In genomic region chr1:55109066-55109766, GRCm38 (mm10) we compare ENCODE assay signal across 25 mouse cellular contexts.
"Had no signal": no experiment of that assay in that cellular context is flagged by ENCODE, and none has a peak within 500 bp of the region (broad histone marks: within the 10 kb centered on the region; RNA-seq: fewer than 3 reads in every experiment).

No protein-coding gene starts in this region.

- H3K27me3 ChIP-seq: heart, embryonic 13.5 days; heart, embryonic 15.5 days; hindbrain, embryonic 13.5 days; hindbrain, embryonic 15.5 days; limb, embryonic 12.5 days; liver, embryonic 13.5 days; liver, embryonic 15.5 days had no signal

- H3K4me1 ChIP-seq: heart, embryonic 13.5 days; heart, embryonic 15.5 days; hindbrain, embryonic 13.5 days; hindbrain, embryonic 15.5 days; limb, embryonic 12.5 days had no signal

- H3K36me3 ChIP-seq: heart, embryonic 13.5 days; heart, embryonic 15.5 days; hindbrain, embryonic 13.5 days; hindbrain, embryonic 15.5 days; limb, embryonic 12.5 days; liver, embryonic 13.5 days; liver, embryonic 15.5 days had no signal

- H3K9ac ChIP-seq: heart, embryonic 13.5 days; heart, embryonic 15.5 days; hindbrain, embryonic 13.5 days; hindbrain, embryonic 15.5 days; limb, embryonic 12.5 days; liver, embryonic 13.5 days; liver, embryonic 15.5 days; liver, postnatal 0 days had no signal

- H3K4me3 ChIP-seq: heart, embryonic 13.5 days; heart, embryonic 15.5 days; hindbrain, embryonic 13.5 days; hindbrain, embryonic 15.5 days; layer of hippocampus, adult 2 months; left cerebral cortex, adult 2 months; limb, embryonic 12.5 days; liver, embryonic 13.5 days; liver, embryonic 15.5 days had no signal

- H3K4me2 ChIP-seq: heart, embryonic 11.5 days; heart, embryonic 13.5 days; heart, embryonic 15.5 days; hindbrain, embryonic 13.5 days; hindbrain, embryonic 15.5 days; limb, embryonic 12.5 days; liver, embryonic 11.5 days; liver, embryonic 13.5 days; liver, embryonic 15.5 days had no signal

- H3K27ac ChIP-seq: heart, embryonic 13.5 days; heart, embryonic 15.5 days; hindbrain, embryonic 13.5 days; hindbrain, embryonic 15.5 days; hindbrain, postnatal 0 days; layer of hippocampus, adult 2 months; left cerebral cortex, adult 2 months; limb, embryonic 12.5 days; liver, embryonic 13.5 days; liver, embryonic 15.5 days had no signal

- DNase-seq: gastrocnemius, postnatal 10 days; gastrocnemius, postnatal 36 days; heart, adult 18-20 months; heart, postnatal 14 days; heart, postnatal 36 days; kidney, adult 18-20 months; kidney, adult 8-10 months; kidney, postnatal 10 days; kidney, postnatal 25 days; kidney, postnatal 4 days; liver; liver, embryonic 13.5 days; liver, postnatal 0 days had no signal

- H3K9me3 ChIP-seq: heart, embryonic 15.5 days; hindbrain, embryonic 13.5 days; hindbrain, embryonic 15.5 days; limb, embryonic 12.5 days; liver, embryonic 13.5 days; liver, embryonic 15.5 days had no signal

- ATAC-seq: hindbrain, postnatal 0 days; intestine, postnatal 0 days; liver, postnatal 0 days had no signal
